Mouse (Mus musculus): ENCODE measurements around the gene Fahd2a.

DNA sequence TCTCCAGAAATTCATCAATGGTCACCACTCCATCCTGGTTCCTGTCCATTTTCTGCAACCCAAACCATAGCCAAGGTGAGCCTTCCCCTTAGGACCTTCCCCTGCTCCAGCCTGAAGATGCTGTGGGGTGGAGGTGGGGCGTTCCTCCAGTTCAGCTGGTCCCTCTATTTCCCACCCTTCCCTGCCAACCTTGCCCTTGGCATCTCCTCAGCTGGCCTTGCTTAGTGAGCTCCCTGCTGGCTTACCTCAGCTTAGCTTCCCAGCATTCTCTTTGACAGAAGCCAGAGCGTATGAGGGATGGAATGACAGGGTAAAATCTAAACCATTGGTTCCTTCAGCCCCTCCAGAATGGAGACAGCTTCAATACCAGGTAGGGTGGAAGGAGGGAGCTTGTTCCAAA is 15.0 kb upstream of the Fahd2a start:
- TF ChIP-seq CTCF (IDR thresholded peaks at IDR 0.05 in 2 of 3, conservative IDR thresholded peaks at IDR 0.05 in 1 of 3; ENCODE audit: control insufficient read depth in 1 of 3, insufficient read depth in 1 of 3, low read depth in 2 of 3, low read length in 3 of 3, poor library complexity in 1 of 3, severe bottlenecking in 1 of 3), result no peak
- no peak for TF ChIP-seq NELFE (IDR thresholded peaks at IDR 0.05; ENCODE audit: low read depth, low read length)
- no peak for TF ChIP-seq GABPA (IDR thresholded peaks at IDR 0.05; ENCODE audit: low read depth, low read length)
- TF ChIP-seq MYC (IDR thresholded peaks at IDR 0.05; ENCODE audit: low read depth, low read length), result no peak
- TF ChIP-seq HCFC1 (IDR thresholded peaks at IDR 0.05; ENCODE audit: low read depth, low read length), result no peak
- no peak for TF ChIP-seq E2F4 (IDR thresholded peaks at IDR 0.05; ENCODE audit: borderline replicate concordance, low read depth, low read length)
- no peak for TF ChIP-seq USF1 (IDR thresholded peaks at IDR 0.05; ENCODE audit: low read depth, low read length)

All from MEL (cell line).